Mouse (Mus musculus) left cerebral cortex, adult 9 months (tissue): ENCODE data around the gene Col18a1.

ENCODE experiments used
- DNase-seq, 2 experiments: peaks; one replicate each; pipeline ENCODE4 v3.0.0; 2022; ENCODE audit warnings: low spot score in 2 of 2

The Col18a1 gene

GRCm38 (mm10) chr10:77182804-77183331 lies 16.5 kb upstream of the Col18a1 start:
- no peak for DNase-seq

DNA sequence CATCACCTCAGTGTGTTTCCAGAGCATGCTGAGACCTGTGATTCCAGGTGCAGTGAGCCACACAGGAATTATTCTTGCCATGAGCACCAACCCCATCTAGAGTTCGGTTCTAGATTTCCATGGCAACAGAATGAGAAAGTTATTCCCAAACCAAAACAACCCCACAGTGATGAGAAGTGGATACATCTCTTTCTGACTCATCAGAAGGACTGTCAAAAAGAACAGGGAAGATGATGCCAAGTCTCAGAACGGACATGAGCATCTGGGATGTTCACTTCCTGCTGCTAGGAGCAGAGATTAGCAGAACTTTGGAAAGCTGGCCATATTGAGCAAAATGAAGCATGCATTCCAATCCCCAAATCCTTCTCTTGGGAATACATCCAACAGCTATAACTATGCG lies 13.8 kb upstream of the Col18a1 start:
- no peak for DNase-seq

DNA sequence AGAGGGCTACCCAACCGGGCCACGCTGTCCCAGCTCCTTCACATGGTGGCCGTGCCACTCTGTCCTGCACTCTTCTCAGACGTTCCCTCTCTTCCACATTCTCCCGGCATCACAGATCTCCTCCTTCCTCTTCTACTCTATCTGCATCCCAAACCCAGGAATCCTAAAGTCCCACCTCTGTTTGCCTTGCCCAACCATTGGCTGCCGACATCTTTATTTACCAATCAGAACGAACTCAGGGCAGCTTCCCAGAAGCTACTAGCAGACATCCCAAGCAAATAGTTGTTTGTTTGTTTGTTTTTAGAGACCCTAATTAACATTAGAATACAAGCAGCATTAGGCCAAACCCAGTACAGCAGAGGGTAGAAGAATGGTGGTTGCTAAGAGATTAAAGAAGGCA lies 12.3 kb upstream of the Col18a1 start:
- DNase-seq: no peak

DNA sequence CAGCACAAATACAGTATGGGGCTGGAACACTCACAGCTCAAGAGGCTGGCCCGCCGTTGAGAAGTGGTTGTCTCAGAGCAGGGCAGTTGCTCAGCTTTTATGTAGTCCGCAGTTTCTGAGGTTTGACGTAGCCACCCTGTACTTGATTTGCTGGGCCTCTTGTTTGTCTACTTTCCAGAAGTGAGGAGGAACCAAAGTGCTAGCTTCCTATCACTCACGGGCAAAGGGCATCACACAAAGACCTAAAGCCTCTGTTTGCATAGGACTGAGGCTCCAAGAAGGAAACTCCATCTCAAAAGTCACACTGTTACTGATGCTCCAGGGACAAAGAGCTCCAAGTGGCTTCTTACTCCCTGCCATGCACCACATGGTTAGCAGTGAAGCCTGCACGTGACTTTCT lies 4.1 kb upstream of the Col18a1 start:
- no peak for DNase-seq

DNA sequence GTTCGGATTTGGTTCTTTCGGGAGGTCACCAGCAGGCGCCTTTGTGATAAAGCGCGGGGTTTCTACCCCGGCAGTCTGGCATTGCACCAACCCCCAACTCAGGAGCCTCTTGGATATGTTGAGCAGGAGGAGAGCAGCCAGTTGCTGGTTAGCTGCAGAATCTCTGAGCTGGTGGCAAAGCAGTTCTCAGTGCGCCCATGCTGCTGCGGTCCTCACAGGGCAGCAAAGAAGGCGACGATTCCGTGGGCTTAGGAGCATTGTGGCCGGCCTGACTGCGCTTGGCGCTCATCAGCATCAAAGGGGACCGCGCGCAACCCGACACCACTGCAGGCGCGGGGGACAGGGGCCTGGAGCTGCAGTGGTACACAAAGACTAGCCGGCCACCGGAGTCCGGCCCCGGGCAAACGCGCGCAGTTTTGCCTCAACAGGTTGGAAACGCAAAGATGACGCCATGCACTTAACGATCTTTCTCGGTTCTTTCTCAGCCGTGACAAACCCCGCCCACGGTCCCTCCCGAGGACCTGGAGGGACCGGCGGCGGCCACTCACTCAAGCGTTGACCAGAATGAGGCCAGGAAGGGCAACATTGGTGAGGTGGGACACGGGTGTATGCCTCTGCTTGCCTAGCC lies 916 bp downstream of the Col18a1 start:
- no peak for DNase-seq

- DNase-seq: no peak
Observed at GRCm38 (mm10) chr10:77164437-77165052, 1.8 kb downstream of the Col18a1 start.

DNA sequence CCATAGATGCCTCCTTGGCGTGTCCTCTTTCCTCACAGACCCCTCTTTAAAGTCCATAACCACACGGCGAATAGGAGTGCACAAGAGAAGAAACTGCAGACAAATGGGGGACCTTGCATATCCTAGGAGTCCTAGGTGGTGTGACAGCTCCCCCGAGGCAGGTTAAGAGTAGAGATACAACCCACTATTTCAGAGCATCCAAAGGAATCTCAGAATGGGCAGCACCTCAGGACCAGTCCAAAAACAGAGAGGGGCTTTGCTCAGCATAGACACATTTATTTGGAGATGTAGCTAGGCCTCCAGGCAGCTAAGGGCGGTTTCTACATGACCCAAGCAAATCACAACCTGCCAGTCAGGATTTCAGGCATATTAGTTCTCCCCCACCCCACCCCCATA lies 2.3 kb downstream of the Col18a1 start:
- DNase-seq: no peak

GRCm38 (mm10) chr10:77163392-77163977 lies 2.9 kb downstream of the Col18a1 start:
- no peak for DNase-seq

DNA sequence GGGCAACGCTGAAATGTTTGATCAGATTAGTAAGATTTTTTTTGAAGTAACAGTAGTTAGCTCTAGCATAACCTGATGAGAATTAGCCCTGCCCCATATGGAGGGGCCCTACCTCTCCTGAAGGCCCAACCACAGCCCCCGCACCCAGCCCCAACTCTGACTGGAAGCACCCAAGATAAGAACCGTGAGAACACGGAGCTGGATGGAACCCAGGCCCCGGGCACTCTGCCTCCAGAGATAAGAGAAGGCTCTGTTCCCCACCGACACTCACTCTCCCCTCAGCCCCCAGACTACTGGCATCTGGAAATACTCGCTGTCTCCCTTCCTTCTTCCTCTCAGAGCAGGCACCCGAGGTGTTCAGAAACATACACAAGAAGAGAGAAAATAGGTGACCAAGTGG lies 6.8 kb downstream of the Col18a1 start:
- no peak for DNase-seq

DNA sequence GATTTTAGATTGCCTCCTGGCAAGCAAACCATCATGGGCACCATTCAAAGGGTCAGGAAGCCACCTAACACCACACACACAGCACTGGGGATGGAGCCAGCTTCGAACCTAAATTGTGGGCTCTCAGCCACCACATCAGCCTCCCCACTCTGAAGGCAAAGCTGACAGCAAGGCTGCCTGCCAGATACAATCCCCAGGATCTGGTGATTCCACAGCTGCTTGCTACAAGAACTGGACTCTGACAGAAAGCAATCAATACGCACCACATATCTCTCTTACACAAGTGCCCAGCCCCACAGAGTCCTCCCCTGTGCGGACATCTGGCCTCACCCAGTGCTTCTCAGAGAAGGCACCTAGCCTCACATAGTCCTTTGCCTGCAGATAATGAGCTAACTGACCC lies 7.4 kb downstream of the Col18a1 start:
- no peak for DNase-seq

- DNase-seq: no peak
Observed at GRCm38 (mm10) chr10:77157245-77158019, 8.9 kb downstream of the Col18a1 start.

DNA sequence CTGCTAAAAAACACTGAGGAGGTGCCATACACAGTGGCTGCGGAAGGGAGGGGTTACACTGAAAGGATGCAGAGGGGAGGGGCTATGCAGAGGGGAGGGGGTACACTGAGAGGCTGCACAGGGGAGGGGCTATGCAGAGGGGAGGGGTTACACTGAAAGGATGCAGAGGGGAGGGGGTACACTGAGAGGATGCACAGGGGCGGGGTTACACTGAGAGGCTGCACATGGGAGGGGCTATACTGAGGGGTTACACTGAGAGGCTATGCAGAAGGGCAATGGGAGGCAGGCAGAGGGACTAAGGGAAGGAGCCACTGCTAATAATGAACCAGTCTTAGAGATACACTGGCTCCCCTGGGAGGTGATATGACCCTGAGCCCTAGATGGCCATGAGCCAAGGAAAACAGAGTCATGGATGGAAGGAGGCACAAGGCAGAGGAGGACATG lies 14.1 kb downstream of the Col18a1 start:
- no peak for DNase-seq

- no peak for DNase-seq
Observed at GRCm38 (mm10) chr10:77151551-77152002, 14.8 kb downstream of the Col18a1 start.

DNA sequence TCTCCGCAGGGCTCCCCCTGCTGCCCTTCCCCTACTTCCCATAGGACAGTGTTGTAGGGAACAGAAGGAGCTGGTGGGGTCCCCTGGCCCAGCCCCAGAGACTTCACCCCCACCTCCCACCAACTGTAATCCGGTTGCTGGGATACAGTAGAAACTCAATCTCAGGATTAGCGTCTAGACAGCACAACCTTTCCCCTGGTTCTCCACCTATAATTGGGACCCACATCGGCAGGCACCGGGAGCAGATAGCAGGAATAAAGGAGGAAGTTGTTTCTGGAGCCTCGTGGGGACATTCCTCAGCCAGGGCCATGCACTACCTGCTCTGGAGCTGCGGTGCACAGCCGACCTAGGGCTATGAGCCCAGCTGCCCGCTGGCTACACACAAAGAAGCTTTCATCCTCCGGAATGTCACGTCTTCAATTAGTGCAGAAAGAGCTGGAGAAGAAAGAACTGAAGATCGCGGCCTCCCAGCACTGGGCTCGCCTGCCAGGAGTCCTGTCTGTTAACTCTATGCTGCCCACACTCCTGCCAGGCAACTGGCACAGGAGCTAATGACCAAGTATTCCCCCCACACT lies 15.3 kb downstream of the Col18a1 start:
- DNase-seq: no peak

- DNase-seq: no peak
Observed at GRCm38 (mm10) chr10:77150016-77150415, 16.3 kb downstream of the Col18a1 start.

DNA sequence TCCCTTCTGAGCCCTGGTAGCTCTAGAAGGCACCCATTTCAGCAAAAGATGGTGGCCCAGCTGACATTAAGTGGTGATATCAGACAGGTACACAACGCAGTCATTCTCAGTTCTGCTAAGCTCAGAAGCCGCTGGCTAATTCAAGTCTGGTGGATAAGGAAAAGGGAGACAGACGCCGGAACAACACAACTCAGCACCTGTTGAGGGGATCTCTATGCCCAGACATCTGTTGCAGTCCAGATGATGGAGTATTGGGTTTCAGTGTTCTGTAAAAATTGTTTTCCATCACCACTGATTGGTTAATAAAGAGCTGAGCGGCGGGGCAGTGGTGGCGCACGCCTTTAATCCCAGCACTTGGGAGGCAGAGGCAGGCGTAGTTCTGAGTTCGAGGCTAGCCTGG lies 18.8 kb downstream of the Col18a1 start:
- DNase-seq: no peak

DNA sequence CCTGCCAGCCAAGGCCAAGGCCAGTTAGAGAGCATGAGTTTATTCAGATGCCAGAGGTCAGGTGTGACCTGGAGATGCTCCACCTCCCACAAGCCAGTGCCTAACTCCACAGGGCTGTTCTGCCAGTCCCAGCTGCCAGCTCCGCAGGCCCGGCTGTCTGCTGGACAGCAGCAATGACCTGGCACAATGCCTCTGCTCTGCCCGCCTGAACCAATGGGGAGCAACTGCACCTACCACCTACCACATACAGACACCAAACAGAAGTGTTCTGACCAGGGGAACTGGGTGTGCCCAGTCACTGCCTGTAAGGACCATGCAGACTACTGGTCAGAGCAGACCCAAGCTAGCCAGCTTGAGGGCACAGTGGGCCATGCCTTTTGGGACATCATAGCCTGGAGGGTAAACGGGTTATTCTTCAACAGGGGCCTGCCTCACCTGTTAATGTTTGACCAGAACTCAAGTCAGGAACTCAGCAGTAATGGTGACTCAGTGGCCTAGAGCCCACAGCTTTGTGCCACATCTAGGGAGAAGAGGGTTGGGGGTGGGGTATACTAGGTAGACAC lies 19.4 kb downstream of the Col18a1 start:
- DNase-seq: no peak

GRCm38 (mm10) chr10:77145946-77146345 lies 20.4 kb downstream of the Col18a1 start:
- DNase-seq: no peak

GRCm38 (mm10) chr10:77144372-77144771 lies 22.0 kb downstream of the Col18a1 start:
- no peak for DNase-seq

DNA sequence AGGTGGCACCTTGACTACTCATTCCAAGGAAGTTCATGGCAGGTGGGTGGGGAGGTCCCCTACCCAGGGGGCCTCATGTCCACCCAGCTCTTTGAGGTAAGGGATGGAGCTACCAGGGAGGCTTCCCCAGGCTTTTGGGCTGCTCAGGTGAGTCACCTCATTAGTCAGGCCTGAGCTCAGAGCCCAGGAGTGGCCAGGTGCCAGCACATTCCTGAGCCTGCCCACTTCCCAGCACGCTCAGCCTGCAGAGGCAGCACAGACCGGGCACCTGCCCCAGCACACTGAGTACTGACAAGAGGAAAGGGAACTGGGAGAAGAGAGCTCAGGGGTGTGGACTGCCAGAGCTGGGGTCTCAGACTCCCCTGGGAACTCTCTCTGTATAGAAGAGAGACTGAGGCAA lies 24.0 kb downstream of the Col18a1 start:
- no peak for DNase-seq

GRCm38 (mm10) chr10:77138304-77138703 lies 28.0 kb downstream of the Col18a1 start:
- DNase-seq: no peak

DNA sequence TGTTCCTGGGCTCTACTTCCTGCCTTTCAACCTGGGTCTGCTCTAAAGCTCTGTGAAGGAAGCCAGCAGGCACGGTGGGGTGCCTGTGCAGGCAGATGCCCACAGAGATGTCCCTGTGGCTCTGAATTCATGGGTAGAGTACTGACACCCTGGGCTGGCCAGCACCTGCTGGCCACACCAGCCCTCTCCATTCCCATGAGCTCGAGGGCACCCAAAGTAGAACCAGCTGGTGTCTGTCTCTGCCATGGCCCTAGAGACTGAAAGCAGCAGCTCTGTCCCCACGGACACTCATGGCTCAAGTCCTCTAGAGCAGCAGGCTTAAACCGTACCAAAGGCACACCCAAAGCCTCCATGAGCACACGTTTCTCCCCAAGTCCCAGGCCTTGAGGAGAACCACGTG lies 30.1 kb downstream of the Col18a1 start:
- DNase-seq: no peak
